Mouse (Mus musculus) lung, postnatal 0 days (tissue): ENCODE measurements around the gene G6pc3.

Experiments used
- CTCF ChIP-seq: IDR thresholded peaks from 2 replicates; pipeline ENCODE4 v1.5.1; 2016; ENCODE audit warnings: antibody characterized with exemption, mild to moderate bottlenecking
- EP300 ChIP-seq: IDR thresholded peaks from 2 replicates; pipeline ENCODE4 v1.6.1; 2016; ENCODE audit warnings: antibody characterized with exemption, mild to moderate bottlenecking, control low read depth

DNA sequence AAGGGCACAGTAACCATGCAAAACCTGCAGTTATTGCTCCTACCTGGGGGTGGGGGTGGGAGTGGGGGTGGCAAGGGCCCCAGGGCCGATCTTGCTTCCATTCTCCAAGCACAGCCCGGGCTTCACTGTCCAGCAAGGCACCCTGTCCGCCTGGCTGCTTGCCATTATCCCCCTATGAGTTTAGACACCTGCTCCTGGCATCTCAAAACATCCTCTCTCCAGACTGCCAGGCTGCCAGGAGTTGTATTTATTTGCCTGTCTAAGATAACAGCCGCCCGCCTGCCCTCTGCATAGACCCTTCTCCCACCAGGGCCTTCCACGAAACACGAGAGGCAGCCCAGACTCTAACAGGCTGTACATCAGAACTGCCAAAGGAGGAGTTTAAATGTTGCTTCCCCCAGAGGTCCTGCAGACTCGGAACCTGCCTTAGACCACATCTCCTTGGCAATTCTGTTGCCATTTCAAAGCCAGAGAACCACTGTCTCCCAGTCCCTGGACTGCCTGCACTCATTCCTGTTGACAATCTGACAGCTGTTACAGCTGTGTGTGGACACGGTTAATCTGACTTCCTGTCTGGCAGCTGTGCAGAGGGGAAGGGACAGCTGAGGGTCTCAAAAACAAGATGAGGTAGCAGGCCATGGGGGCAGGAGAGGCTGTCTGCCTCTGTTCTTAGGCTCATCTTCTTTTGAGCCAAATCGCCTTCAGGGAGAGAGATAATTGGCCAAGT lies 25.2 kb downstream of the G6pc3 start:
- no peak for TF ChIP-seq CTCF
- TF ChIP-seq EP300, result no peak
